Mouse (Mus musculus) midbrain, embryonic 14.5 days (tissue): ENCODE measurements around the gene Myo1b. TPM values are rescaled to one million over a fixed set of nuclear protein-coding genes. Genes with fewer than 3 reads are reported as not detected.

Experiments
- ATAC-seq: fragments of 200-750 bp; cut with Nextera tagmentation; 2 replicates; pipeline ENCODE4 v1.8.0; 2017; ENCODE audit warnings: moderate number of reproducible peaks, moderate library complexity; ENCODE audit not compliant: low FRiP score, low TSS enrichment
- DNase-seq: peaks from one replicate; pipeline ENCODE4 v3.0.0-alpha.2; 2015
- H3K27ac ChIP-seq: fragments of 300-500 bp; sonication (generic); replicated peaks from 2 replicates; pipeline ENCODE4 v1.5.1; 2014; ENCODE audit warnings: mild to moderate bottlenecking, low read depth, low read length, moderate library complexity
- H3K27me3 ChIP-seq: fragments of 300-500 bp; sonication (generic); 2 replicates; pipeline ENCODE4 v1.6.1; 2014; ENCODE audit warnings: low read length, control low read depth, mixed read lengths; ENCODE audit not compliant: control insufficient read depth, insufficient read depth
- H3K36me3 ChIP-seq: fragments of 300-500 bp; sonication (generic); 2 replicates; pipeline ENCODE4 v1.6.1; 2014; ENCODE audit warnings: low read length, control low read depth; ENCODE audit not compliant: control insufficient read depth, insufficient read depth
- H3K4me1 ChIP-seq: fragments of 300-500 bp; sonication (generic); 2 replicates; pipeline ENCODE4 v1.6.1; 2014; ENCODE audit warnings: mild to moderate bottlenecking, antibody characterized with exemption, low read length, control low read depth; ENCODE audit not compliant: control insufficient read depth, insufficient read depth
- H3K4me2 ChIP-seq: fragments of 300-500 bp; sonication (generic); 2 replicates; pipeline ENCODE4 v1.6.1; 2014; ENCODE audit warnings: mild to moderate bottlenecking, low read length, moderate library complexity
- H3K4me3 ChIP-seq: fragments of 300-500 bp; sonication (generic); replicated peaks from 2 replicates; pipeline ENCODE4 v1.5.1; 2014; ENCODE audit warnings: low read depth, low read length
- H3K9ac ChIP-seq: fragments of 300-500 bp; sonication (generic); replicated peaks from 2 replicates; pipeline ENCODE4 v1.6.1; 2014; ENCODE audit warnings: mild to moderate bottlenecking, low read length, moderate library complexity
- H3K9me3 ChIP-seq: fragments of 300-500 bp; sonication (generic); 2 replicates; pipeline ENCODE4 v1.6.1; 2016; ENCODE audit warnings: low read length, control low read depth, mixed read lengths; ENCODE audit not compliant: control insufficient read depth
- WGBS: fragments of 180-500 bp; shearing (Covaris S2); extraction: QIAGEN DNeasy Blood & Tissue Kit; methylation state at CpG from one replicate; pipeline ENCODE4 v1.1.7; 2014; 5-methylcytosine and 5-hydroxymethylcytosine counted together
- polyA plus RNA-seq: library from polyadenylated mRNA; unstranded; fragments of >200 nt; fragmentation: Nextera tagmentation; extraction: Ambion mirVana; gene quantifications from 2 replicates; pipeline ENCODE4 v1.2.1, GENCODE M21; 2014

Gene Myo1b
- polyA plus RNA-seq, 1 experiment from 2014 or later = 93.1 TPM

DNA sequence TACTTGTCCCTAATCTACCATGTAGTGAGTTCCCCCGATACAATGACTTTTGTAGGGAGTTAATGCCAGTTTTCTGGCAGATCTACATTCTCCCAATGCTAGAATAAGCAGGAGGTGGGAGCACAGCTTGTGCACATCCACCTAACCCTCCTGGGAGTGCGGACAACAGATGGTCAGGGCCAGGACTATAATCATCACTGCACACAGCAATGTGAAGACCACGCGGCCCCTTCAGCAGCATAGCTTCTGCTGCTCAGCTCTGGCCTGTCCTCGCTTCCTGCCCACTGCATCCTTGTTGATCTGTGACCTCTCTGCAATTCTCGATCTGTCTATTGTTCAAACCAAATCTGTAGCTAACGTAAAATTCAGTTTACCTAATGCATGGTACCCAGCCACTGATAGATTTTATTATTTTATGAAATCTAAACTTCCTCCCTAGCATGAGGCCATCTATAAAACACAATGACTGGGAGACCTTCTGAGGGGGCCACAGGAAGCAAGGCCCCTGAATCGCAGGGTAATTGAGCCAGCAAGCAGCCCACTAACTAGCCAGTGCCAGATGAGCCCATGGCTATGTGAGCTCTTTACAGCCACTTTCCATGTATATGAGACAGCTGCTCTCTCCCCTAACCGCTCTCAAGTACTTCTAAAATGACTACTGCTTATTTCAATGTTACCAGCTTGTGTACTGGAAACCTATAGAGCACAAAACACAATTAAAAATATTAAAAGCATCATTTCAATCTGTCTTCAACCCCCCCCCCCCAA, 27.6 kb downstream of the Myo1b start:
- H3K4me3 ChIP-seq = no peak overlapping the region
- no peak for ATAC-seq

DNA sequence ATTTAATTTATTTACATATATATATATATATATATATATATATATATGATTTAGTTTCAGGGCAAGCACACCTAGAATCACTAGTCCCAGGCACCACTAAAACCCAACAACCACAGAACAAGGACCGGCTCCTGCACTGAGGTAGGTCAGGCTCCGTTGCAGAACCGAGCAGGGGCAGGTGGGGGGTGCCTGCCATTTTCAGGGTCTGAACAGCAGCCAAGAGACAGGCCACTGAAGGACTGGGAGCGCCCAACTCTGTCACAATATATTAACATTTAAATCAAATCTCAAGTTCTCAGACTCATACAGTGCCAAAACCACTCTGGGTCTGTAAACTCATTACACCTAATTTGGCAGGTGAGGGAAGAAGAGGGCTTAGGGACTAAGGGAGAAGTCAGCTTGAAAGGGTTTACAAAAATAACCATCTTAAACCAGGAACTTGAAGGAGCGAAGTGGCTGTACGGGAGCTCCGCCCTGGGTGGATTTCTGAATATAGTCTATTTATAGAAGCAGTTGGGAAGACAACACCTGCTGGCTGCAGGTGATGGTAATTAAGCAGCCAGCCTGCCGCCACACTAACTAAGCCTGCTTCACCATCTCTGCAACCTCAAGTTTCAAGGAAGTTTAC, 30.4 kb downstream of the Myo1b start:
- no peak overlapping the region for H3K4me3 ChIP-seq
- ATAC-seq (no peak), DNase-seq (no peak)
- peaks cover 5% of the 10 kb centered on the region; the same call in 1 of the 2 replicates for H3K36me3 ChIP-seq
- H3K27me3 ChIP-seq = no peaks in the 10 kb centered on the region
- H3K27ac ChIP-seq = no peak overlapping the region
- H3K4me1 ChIP-seq = peaks cover 13% of the 10 kb centered on the region
- H3K9me3 ChIP-seq = no peaks in the 10 kb centered on the region
- no peak overlapping the region for H3K4me2 ChIP-seq
- no peak overlapping the region for H3K9ac ChIP-seq
- WGBS = 86% methylated on average over 8 of the region's 8 CpGs

More for the DNA sequence above, 27.6 kb downstream of the Myo1b start:
- no peak overlapping the region for H3K9ac ChIP-seq
- no peaks in the 10 kb centered on the region for H3K9me3 ChIP-seq
- peak; percentile 29 for DNase-seq
- H3K4me1 ChIP-seq = peaks cover 13% of the 10 kb centered on the region
- no peak overlapping the region for H3K27ac ChIP-seq
- H3K36me3 ChIP-seq = no peaks in the 10 kb centered on the region
- WGBS = 67% methylated on average over 9 of the region's 9 CpGs
- no peaks in the 10 kb centered on the region for H3K27me3 ChIP-seq
- no peak overlapping the region for H3K4me2 ChIP-seq

DNA sequence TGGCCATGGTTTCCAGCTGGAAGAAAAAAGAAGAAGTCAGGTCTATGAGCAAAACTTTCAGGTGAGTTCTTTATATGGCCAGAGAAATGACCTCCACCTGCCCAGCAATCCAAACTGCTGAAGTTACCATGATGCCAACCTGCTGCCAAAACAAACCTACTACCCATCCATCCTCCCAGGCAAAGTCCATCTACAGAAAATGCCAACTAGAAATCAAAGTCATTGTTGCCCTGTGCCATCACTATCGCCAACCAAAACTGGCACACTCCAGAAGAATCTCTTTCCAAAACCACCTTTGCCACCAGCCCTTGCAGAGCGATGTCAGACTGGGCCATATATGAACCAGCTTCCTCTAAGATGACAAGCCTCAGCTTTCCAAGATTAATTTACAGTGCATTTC, 32.7 kb downstream of the Myo1b start:
- ATAC-seq (no peak), DNase-seq (no peak)
- Histone ChIP-seq H3K27ac (no peak overlapping the region), H3K4me3 (no peak overlapping the region), H3K4me1 (peaks cover 18% of the 10 kb centered on the region), H3K4me2 (no peak overlapping the region), H3K9ac (no peak overlapping the region), H3K27me3 (no peaks in the 10 kb centered on the region), H3K36me3 (peaks cover 5% of the 10 kb centered on the region; the same call in 1 of the 2 replicates), H3K9me3 (no peaks in the 10 kb centered on the region)
- 98% methylated on average over 2 of the region's 2 CpGs for WGBS

DNA sequence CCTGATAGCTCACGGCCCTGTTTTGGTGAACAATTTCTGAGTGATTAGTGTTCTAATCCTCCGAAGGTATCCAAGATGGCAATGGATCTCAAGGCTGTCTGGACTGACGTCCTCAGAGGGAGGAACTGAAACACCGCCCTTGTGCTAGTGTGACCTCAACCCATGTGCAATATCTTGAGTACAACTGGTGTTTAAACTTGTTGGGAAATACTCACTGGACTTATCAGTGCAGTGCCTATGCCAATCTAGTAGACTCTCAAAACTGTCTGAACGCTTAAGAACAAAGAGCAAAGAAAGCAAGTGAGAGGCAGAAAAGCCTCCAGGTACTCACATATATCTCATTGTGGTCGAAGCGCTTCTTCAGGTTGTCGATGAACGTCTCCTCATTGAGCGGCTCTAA, 33.1 kb downstream of the Myo1b start:
- Histone ChIP-seq H3K4me3 (no peak overlapping the region), H3K4me1 (peaks cover 13% of the 10 kb centered on the region; the same call in 1 of the 2 replicates), H3K36me3 (peaks cover 5% of the 10 kb centered on the region; the same call in 1 of the 2 replicates), H3K27ac (no peak overlapping the region), H3K27me3 (no peaks in the 10 kb centered on the region), H3K4me2 (no peak overlapping the region), H3K9ac (no peak overlapping the region), H3K9me3 (no peaks in the 10 kb centered on the region)
- WGBS = 98% methylated on average over 10 of the region's 10 CpGs
- DNase-seq (no peak), ATAC-seq (no peak)

DNA sequence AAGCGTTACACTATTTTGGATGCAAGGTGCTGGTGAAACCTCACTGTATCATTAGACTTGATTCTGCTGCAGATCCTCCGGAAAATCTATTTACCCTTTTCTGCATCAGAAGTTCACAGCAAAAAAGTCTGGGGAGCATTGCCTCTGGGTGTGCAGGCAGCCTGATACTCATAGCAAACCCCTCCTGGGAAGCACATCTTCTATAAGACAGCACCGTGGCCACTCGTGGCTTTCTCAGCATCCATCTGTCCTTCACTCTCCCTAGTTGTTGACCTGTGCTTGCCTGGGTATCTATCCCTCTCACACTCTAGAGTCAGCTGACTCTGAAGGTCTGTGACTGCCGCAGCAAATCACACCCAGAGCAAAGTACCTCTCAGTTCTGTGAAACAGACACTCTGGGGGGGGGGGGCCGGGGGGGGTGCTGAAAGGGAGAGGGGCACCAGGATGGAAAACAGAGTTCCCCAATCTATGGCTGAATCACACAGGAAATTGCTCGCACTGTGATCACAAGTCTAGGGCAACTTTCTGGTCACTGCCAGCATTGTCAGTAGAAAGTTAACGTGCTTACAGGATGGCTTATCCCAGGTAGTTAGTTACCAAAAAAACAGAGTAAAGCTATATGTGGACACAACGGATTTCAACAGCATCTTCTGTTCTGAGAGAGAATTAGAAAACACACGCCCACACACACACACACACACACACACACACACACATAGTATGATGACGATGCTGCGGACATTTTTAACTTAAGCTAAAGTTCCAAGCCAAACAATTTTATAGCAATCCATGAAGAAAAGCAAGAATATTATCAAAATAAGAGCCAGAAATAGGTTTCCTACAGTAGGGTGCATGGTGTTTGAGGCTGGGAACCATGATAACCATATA, 35.7 kb downstream of the Myo1b start:
- DNase-seq = no peak
- Histone ChIP-seq H3K4me3 (no peak overlapping the region), H3K9me3 (no peaks in the 10 kb centered on the region), H3K27ac (no peak overlapping the region), H3K36me3 (peaks cover 5% of the 10 kb centered on the region; the same call in 1 of the 2 replicates), H3K4me2 (no peak overlapping the region), H3K4me1 (0 out of 2 replicates have a peak, but pooled peaks cover 7% of the 10 kb centered on the region), H3K9ac (no peak overlapping the region), H3K27me3 (no peaks in the 10 kb centered on the region)
- WGBS = 64% methylated on average over 12 of the region's 12 CpGs
- no peak for ATAC-seq

DNA sequence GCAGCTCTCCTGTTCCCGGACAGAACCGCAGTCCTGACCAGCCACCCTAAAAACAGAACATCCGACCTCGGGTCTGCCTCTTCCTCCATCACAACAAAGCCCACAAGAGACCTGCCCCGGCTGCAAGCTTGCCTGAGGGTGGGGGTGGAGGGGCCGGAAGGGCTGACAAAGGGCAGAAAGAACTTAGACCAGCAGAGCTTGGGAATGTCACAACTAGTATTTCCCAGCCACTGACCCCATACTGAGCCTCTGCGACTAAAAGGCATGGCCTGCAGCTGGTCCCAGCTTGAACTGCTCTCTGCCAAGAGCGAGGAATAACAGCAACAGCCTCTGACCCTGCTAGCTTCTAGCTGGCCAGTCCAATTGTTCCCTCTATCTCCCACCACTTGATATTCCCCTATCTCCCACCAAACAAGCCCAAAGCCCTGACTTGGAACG, 36.5 kb downstream of the Myo1b start:
- Histone ChIP-seq H3K9me3 (no peaks in the 10 kb centered on the region), H3K9ac (no peak overlapping the region), H3K4me3 (no peak overlapping the region), H3K4me2 (no peak overlapping the region; the same call in 1 of the 2 replicates), H3K36me3 (peaks cover 5% of the 10 kb centered on the region; the same call in 1 of the 2 replicates), H3K4me1 (0 out of 2 replicates have a peak, but pooled peaks cover 7% of the 10 kb centered on the region), H3K27me3 (no peaks in the 10 kb centered on the region), H3K27ac (no peak overlapping the region)
- DNase-seq = peak; percentile 35
- ATAC-seq = no peak
- 10% methylated on average over 9 of the region's 9 CpGs for WGBS

DNA sequence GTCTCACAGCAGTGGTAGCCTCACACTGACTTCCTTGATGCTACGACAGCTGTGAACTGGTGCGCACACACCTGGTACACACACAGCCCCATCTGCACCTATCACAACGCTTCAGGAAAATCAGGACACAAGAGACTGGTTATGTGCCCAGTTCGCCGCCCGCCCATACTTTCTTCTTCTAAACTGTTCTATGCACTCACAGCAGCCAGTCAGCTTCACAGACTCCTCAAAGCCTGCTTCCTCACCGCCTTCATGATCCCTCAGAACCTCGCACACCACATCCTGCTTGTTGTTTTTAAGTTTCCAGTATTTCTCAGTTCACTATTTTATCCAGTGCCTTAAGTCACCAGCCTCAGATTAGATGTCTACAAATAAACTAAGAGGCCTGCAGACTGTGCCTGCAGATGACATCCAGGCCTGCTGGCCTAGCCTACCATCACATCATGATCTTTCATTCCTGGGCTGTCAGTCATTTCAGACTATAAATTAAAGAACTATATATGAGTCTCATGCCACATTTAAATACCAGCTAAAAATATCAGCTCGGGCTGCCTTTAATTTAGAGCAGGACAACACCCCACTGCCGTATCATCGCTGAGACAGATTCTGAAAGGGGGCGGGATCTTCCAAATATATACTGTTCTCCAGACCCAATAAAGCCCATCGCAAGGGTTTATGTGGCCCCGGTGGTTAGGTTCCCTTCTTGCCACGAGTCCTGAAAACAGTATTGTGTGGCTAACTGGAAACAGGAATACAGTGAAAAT, 40.2 kb downstream of the Myo1b start:
- H3K27me3 ChIP-seq = no peaks in the 10 kb centered on the region
- H3K4me2 ChIP-seq = no peak overlapping the region
- ATAC-seq (no peak), DNase-seq (no peak)
- no peaks in the 10 kb centered on the region for H3K9me3 ChIP-seq
- 92% methylated on average over 15 of the region's 15 CpGs for WGBS
- H3K9ac ChIP-seq = no peak overlapping the region
- H3K36me3 ChIP-seq = no peaks in the 10 kb centered on the region
- no peak overlapping the region for H3K27ac ChIP-seq
- H3K4me3 ChIP-seq = no peak overlapping the region
- 0 out of 2 replicates have a peak, but pooled peaks cover 7% of the 10 kb centered on the region for H3K4me1 ChIP-seq
